Mouse (Mus musculus): ENCODE measurements around the gene Rap1b. TPM values are rescaled to one million over a fixed set of nuclear protein-coding genes. Genes with fewer than 3 reads are reported as not detected.

Rap1b gene
- total RNA-seq, 2 experiments from 2014 or later = 68.6 to 72.2 TPM

GRCm38 (mm10) chr10:117860958-117861357 lies 15.1 kb upstream of the Rap1b start:
- intact Hi-C loops (cut with DNase I) = no loop called here
- peak in 1 of 2 experiments; percentile 19 for DNase-seq

GRCm38 (mm10) chr10:117860361-117860760 lies 14.5 kb upstream of the Rap1b start:
- intact Hi-C loops (cut with DNase I) = no loop called here
- DNase-seq = no peak

GRCm38 (mm10) chr10:117859800-117860199 lies 14.0 kb upstream of the Rap1b start:
- intact Hi-C loops (cut with DNase I) = no loop called here
- DNase-seq = no peak

- DNase-seq = no peak
- intact Hi-C loops (cut with DNase I) = no loop called here
Observed at GRCm38 (mm10) chr10:117858241-117858640, 12.4 kb upstream of the Rap1b start.

GRCm38 (mm10) chr10:117856001-117856720 lies 10.3 kb upstream of the Rap1b start:
- intact Hi-C loops (cut with DNase I) = no loop called here

GRCm38 (mm10) chr10:117852648-117853192 lies 6.9 kb upstream of the Rap1b start:
- no peak for DNase-seq
- intact Hi-C loops (cut with DNase I) = no loop called here

More at GRCm38 (mm10) chr10:117856001-117856720, 10.3 kb upstream of the Rap1b start:
- no peak for DNase-seq

DNA sequence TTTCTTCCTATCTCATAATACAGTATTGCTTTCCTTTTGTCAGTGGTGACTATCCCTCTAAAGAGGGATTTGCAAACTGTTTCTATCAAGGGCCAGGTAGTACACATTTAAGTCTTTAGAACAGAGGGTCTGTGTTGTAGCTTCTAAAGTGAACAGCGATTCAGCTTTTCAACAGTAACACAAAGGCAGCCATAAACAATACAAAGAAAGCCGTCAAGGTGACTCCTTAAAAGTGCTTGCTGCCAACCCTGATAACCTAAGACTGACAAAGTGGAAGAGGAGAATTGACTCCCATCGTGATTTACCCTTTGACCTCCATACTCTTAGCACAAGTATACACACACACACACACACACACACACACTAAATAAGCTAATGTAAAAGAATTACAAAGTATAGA lies 3.1 kb upstream of the Rap1b start:
- DNase-seq = no peak
- intact Hi-C loops (cut with DNase I) = loop anchor here (5.0 kb wide), 3 partner anchors 48 to 258 kb away; no protein-coding TSS in a partner anchor

GRCm38 (mm10) chr10:117846796-117847195 lies 961 bp upstream of the Rap1b start:
- intact Hi-C loops (cut with DNase I) = loop anchor here (5.0 kb wide), 3 partner anchors 51 to 261 kb away; no protein-coding TSS in a partner anchor
- DNase-seq = no peak

GRCm38 (mm10) chr10:117846260-117846632 lies 411 bp upstream of the Rap1b start:
- DNase-seq = no peak

GRCm38 (mm10) chr10:117844782-117845596 lies 846 bp downstream of the Rap1b start:
- DNase-seq = peak; percentile 76 to 78
- intact Hi-C loops (cut with DNase I) = loop anchor here (2.0 to 5.0 kb wide), 6 partner anchors 52 to 262 kb away; partner anchors contain the start of gene Nup107

More at GRCm38 (mm10) chr10:117846260-117846632, 411 bp upstream of the Rap1b start:
- intact Hi-C loops (cut with DNase I) = loop anchor here (5.0 kb wide), 3 partner anchors 51 to 261 kb away; no protein-coding TSS in a partner anchor

GRCm38 (mm10) chr10:117844279-117844678 lies 1.6 kb downstream of the Rap1b start:
- no peak for DNase-seq
- intact Hi-C loops (cut with DNase I) = loop anchor here (2.0 kb wide), 3 partner anchors 51 to 139 kb away; partner anchors contain the start of gene Nup107

- intact Hi-C loops (cut with DNase I) = loop anchor here (2.0 kb wide), 3 partner anchors 51 to 139 kb away; partner anchors contain the start of gene Nup107
- DNase-seq = no peak
Observed at GRCm38 (mm10) chr10:117843690-117844089, 2.1 kb downstream of the Rap1b start.

DNA sequence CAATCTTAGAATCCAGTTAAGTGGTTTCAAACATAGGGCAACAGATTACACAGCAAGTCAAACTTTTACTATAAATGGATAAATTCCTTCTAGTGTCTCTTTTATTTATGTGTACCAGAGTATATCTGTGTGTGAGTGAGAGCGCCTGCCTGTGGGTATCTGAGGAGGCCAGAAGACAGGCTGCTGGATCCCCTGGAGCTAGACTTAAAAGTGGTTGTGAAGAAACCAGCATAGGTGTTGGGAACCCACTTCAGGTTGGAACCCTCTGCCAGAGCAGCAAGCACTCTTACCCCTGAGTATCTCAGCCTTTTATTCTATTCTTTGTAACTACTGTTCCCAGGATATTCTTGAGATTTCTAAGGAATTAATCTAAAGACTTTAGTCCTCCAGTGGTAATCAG lies 4.1 kb downstream of the Rap1b start:
- no peak for DNase-seq
- intact Hi-C loops (cut with DNase I) = no loop called here

GRCm38 (mm10) chr10:117840431-117840995 lies 5.3 kb downstream of the Rap1b start:
- intact Hi-C loops (cut with DNase I) = no loop called here
- no peak for DNase-seq

- DNase-seq = no peak
- intact Hi-C loops (cut with DNase I) = no loop called here
Observed at GRCm38 (mm10) chr10:117839737-117840136, 6.1 kb downstream of the Rap1b start.

DNA sequence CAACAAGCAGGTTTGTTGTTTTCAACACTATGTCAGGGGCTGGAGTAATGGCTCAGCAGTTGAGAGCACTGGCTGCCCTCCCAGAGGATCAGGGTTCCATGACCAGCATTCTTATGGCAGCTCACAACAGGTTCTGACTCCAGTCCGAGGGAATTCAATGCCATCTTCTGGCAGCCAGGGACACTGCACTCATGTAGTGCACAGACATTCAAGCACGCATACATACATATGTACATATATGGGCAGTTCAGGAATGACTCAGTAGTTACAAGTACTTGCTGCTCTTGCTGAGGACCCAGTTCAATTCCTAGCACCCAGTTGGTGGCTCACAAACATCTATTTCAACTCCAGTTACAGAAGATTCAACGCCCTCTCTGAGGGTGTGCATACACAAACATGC lies 6.9 kb downstream of the Rap1b start:
- intact Hi-C loops (cut with DNase I) = no loop called here
- DNase-seq = no peak

GRCm38 (mm10) chr10:117836354-117836753 lies 9.5 kb downstream of the Rap1b start:
- no peak for DNase-seq
- intact Hi-C loops (cut with DNase I) = no loop called here

- DNase-seq = no peak
- intact Hi-C loops (cut with DNase I) = no loop called here
Observed at GRCm38 (mm10) chr10:117835453-117835852, 10.4 kb downstream of the Rap1b start.

DNA sequence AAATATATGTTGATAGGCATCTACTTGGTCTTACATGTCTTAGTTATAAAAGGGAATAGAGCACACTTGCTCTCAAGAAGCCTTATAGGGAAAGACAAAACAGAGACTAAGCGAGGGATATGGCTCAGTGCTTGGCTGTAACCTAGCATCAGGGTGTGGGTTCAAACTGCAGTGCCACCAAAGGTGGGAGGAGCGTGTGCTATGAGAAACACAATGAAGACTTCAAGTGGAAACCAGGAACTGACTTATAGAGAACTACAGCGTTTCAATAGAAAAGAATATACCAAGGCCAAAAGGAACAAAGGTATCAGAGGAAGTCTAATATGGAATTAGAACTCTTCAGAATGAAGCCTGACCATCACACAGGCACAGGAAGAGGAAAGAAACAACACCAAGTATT lies 15.0 kb downstream of the Rap1b start:
- DNase-seq = no peak
- intact Hi-C loops (cut with DNase I) = no loop called here

- DNase-seq = no peak
- intact Hi-C loops (cut with DNase I) = no loop called here
Observed at GRCm38 (mm10) chr10:117829472-117830155, 16.2 kb downstream of the Rap1b start.

Data from heart, postnatal 14 days (tissue).